Mouse (Mus musculus): Measurements from ENCODE around the gene Adh5.
"Not testable (repeated sequence)": the region's sequence is repeated elsewhere in the genome, so short reads cannot be mapped to it uniquely, and the experiment has no call there.

Adh5 gene

GRCm38 (mm10) chr3:138461832-138462231 lies 18.9 kb downstream of the Adh5 start:
- no peak for DNase-seq

GRCm38 (mm10) chr3:138463137-138463536 lies 20.2 kb downstream of the Adh5 start:
- peak; percentile 27 to 49 for DNase-seq

DNA sequence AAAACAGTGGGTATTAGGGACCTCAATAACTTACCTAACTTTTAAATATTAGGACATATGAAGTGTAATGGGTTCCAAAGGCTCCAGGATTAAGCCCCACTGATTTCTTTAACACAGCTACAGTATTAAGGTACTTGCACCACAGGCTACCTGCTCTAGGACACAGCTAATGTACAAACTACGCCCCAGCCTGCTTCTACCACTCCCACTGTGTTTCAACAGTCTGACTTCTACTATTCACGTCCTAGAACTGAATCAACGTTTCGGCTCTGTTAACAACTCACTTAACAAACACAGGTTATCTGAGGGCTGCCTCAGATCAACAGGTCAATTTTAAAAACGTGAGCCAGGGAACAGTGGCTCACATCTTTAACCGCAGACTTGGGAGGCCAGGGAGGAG lies 20.9 kb downstream of the Adh5 start:
- no peak for DNase-seq

DNA sequence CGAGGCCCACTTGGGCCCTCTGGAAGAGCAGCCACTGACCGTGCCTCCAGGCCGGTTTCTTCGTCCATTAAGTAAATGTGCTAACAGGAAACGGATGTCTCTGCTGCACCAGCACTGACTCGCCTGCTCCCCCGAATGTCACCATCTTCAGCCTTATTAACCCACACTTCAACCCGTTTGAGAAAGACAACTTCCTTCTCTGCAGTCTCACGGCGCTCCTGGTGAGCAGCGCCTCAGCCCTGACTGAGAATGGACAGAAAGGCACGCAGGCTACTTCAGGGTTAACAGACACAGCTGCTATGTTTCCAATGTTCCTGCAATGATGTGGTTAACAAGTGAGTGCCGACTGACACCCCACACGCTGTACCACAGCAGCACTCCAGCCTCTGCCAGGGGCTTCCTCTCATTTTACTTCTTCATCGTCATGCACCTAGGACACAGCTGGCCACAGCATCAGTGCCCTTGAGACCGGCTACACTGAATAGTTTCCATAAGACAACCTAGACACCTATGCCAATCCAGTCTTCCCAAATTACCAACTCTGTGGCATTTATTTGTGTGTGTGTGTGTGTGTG lies 21.8 kb downstream of the Adh5 start:
- DNase-seq, result no peak

DNA sequence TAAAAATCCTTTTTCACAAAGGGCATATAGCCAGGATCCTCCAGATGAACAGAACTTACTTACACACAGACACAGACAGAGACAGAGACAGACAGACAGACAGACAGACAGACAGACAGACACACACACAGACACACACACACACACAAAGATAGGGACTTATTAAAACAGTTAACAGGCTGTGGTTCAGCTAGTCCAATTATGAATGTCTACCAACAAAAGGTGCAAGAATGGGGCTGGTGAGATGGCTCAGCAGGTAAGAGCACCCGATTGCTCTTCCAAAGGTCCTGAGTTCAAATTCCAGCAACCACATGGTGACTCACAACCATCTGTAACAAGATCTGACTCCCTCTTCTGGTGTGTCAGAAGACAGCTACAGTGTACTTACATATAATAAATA lies 23.8 kb downstream of the Adh5 start:
- not testable (repeated sequence) for DNase-seq

GRCm38 (mm10) chr3:138471066-138471465 lies 28.2 kb downstream of the Adh5 start:
- DNase-seq, result no peak

GRCm38 (mm10) chr3:138479489-138479888 lies 36.6 kb downstream of the Adh5 start:
- no peak for DNase-seq

DNA sequence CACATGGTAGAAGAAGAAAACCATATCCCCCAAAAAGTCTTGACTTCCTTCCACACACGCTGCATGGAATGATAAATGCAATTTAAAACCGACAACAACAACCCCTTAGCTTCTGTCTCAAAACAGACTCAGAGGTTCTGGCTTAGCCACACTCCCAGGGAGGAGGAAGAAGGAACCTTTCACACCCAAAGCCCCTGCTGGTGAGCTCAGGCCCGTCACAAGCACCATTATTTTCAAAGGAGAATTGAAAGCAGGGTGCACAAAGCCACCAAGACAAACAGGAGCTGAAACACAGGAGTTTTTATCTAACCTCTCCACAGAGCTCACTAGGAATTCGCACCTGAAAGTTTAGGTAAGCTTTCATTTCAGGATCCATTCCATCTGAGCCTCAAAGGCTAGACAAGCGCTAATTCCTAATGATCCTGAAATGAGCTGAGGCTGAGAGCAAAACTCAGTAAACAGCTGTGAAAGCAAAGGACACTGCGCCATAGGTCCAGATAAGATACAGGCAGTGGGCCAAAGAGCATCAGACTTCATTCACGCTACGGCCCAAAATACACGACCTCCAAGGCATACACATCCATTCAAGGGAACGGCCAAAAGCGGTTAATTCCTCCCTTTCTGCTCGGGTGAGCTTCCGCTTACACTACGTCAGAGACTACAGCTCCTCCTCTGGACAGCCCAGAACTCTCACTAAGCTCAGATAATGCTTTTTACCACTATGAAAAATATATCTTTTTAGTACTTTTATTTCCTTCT lies 38.8 kb downstream of the Adh5 start:
- no peak for DNase-seq

DNA sequence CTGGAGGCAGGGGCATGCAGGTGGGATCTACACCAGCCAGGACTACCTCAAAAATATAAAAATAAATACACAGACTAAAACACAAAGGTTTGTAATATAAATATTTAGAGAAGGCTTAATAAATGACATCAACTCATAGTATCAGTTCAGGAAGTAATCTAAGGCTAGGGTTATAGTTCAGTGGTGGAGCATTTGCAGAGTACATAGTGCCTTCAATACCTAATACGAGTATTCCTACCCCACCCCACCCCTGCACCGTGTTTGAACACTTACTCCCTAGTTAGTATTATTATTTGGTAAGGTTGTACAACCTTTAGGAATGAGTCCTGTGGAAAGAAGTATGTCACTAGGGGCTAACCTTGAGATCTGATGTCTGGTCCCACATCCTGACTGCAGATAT lies 40.3 kb downstream of the Adh5 start:
- DNase-seq, result no peak

DNA sequence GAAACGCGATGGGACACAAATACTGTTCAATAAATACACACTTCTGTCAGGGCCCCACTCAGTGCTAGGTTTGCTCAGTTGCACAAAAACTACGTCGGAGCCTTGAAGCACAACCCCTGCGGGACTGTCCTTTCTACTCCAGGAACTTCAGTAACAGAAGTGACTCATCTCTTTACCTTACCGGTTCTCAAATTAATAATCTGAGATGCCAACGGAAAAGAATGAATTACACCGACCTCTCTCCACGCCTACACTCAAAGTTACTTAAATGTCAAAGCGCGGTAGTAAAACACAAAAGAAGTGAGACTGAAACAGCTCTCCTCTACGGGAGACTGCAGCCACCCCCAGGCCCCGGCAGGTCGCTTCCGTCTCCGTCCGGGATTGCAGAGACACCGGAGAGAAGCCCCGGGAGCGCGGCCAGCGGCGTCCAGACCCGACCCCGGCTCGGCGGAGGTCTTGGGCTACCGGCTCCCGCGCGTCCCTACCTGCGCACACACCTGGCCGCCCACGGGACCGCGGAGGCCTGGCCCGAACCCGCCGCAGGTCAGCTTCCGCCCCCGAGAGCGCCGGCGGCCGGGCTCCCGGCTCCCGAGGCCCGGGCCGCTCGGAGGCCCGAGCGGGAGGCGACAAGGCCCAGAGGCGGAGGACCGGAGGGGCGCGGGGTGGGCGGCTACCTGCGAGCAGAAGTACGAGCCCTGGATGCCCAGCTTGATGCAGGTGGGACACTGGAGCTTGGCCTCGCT lies 45.9 kb downstream of the Adh5 start:
- no peak for DNase-seq

- DNase-seq, result peak; percentile 98
Observed at GRCm38 (mm10) chr3:138489327-138490033, 46.6 kb downstream of the Adh5 start, which contains the start of gene Metap1. Metap1 (minus strand) TSS chr3:138489515.

DNA sequence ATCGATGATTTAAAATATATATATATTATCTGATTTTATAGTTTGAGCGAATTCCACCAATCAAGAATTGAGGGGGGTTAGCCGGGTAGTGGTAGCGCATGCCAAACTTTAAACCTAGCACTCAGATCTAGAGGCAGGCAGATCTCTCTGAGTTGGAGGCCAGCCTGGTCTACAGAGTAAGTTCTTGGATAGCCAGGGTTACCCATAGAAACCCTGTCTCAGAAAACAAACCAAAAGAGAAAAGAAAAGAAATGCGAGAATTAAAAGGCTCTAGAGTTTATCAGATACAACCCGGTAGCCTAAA lies 47.1 kb downstream of the Adh5 start:
- peak; percentile 13 to 24 for DNase-seq

GRCm38 (mm10) chr3:138493668-138494067 lies 50.8 kb downstream of the Adh5 start:
- DNase-seq, result no peak

DNA sequence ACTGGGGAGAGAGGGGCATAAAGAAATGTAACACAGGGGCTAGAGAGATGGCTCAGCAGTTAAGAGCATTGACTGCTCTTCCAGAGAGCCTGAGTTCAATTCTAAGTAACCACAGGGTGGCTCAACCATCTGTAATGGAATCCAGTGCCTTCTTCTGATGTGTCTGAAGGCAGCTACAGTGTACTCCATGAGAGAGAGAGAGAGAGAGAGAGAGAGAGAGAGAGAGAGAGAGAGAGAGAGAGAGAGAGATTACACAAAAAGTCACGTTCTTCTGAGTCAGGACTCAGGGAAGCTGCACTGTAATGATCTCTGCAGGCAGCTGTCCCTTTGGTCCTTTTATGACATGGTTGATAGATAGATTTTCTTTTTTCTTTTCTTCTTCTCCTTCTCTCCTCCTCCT lies 51.7 kb downstream of the Adh5 start:
- no peak for DNase-seq

- DNase-seq, result no peak
Observed at GRCm38 (mm10) chr3:138495166-138496145, 52.6 kb downstream of the Adh5 start.

GRCm38 (mm10) chr3:138498731-138499130 lies 55.8 kb downstream of the Adh5 start:
- DNase-seq, result no peak

GRCm38 (mm10) chr3:138499854-138500740 lies 57.2 kb downstream of the Adh5 start:
- DNase-seq, result no peak

GRCm38 (mm10) chr3:138503754-138504153 lies 60.9 kb downstream of the Adh5 start:
- DNase-seq, result no peak
